Mouse (Mus musculus) small intestine, adult 2 months (tissue): ENCODE data around the gene Nfib.

ENCODE experiments used
- CTCF ChIP-seq: fragments of 200-500 bp; IDR thresholded peaks from 2 replicates; pipeline ENCODE4 v1.5.1; 2012; ENCODE audit warnings: low read depth, mild to moderate bottlenecking, control low read depth, inconsistent platforms, low read length, moderate library complexity, mixed read lengths; ENCODE audit not compliant: insufficient replicate concordance, insufficient read length; ENCODE audit errors: extremely low read depth
- POLR2A ChIP-seq: fragments of 200-500 bp; IDR thresholded peaks from 2 replicates; pipeline ENCODE4 v1.6.1; 2012; ENCODE audit warnings: low read depth, mild to moderate bottlenecking, control low read depth, inconsistent platforms, low read length, moderate library complexity

DNA sequence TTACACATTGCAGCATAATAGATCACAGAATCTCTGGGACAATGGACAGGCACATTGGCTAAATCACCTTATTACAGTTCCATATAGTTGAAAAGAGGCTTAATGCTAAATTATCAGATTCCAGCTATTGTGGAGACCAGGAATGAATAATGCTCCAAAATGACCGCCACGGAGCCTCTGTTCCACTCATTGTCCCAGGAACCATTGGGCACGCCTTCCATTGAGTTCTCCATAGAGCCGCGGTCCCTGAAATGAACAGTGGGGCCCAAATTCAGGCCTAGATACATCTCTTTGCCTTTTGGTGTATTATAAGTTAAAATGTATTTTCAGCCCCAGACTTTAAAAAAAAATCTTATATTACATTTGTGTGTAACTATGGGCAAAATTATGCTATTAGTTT, 120.5 kb downstream of the Nfib start:
- TF ChIP-seq CTCF (no peak), POLR2A (no peak)
